Mouse (Mus musculus): Measurements from ENCODE around the gene Fat4. TPM values are rescaled to one million over a fixed set of nuclear protein-coding genes. Genes with fewer than 3 reads are reported as not detected.

Gene Fat4
- polyA plus RNA-seq, 1 experiment = 20.9 TPM

DNA sequence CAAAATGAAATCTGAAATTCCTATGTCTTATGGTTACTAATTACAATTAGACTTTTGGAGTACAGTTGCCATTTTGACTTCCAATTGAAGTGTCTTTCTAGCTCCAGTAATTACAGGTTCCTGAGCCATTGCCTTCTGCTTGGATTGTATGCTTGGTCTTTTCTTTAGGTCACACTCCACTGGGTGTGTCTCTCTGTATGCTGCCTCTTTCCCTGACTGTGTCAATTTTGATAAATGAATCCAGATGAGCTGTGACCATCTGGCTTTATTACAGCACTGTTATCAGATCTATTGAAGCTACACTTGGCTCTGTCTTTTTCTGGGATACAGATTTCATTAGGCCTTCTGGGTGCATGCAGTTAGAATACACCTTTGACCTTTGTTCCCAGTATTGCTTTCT, 80.7 kb downstream of the Fat4 start:
- TF ChIP-seq CTCF (IDR thresholded peaks at IDR 0.05; ENCODE audit: borderline replicate concordance, extremely low read depth, insufficient read depth, insufficient read length) = no peak
- no peak for TF ChIP-seq POLR2A (IDR thresholded peaks at IDR 0.05; ENCODE audit: borderline replicate concordance, extremely low read depth, insufficient read depth, insufficient read length, poor library complexity, severe bottlenecking)
- DNase-seq (ENCODE audit: low read depth) = no peak

DNA sequence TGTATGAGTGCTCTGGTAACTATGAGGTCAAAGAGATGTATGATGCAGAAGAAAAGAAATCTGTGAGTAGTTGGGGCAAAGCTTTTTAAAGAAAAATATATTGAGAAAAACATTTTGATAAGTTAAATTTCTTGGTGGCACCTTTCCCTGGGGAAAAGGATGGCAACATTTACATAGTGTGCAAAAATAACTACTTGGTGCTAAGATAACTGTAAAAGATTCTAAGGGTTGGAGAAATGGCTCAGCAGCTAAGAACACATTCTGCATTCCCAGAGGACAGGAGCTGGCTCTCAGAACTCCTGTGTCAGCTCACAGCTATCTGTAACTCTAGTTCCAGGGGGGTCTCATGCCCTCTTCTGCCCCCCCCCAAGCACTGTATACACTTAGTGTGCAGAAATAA, 99.6 kb downstream of the Fat4 start:
- no peak for TF ChIP-seq POLR2A (IDR thresholded peaks at IDR 0.05; ENCODE audit: borderline replicate concordance, extremely low read depth, insufficient read depth, insufficient read length, poor library complexity, severe bottlenecking)
- TF ChIP-seq CTCF (IDR thresholded peaks at IDR 0.05; ENCODE audit: borderline replicate concordance, extremely low read depth, insufficient read depth, insufficient read length) = no peak
- no peak for DNase-seq (ENCODE audit: low read depth)

DNA sequence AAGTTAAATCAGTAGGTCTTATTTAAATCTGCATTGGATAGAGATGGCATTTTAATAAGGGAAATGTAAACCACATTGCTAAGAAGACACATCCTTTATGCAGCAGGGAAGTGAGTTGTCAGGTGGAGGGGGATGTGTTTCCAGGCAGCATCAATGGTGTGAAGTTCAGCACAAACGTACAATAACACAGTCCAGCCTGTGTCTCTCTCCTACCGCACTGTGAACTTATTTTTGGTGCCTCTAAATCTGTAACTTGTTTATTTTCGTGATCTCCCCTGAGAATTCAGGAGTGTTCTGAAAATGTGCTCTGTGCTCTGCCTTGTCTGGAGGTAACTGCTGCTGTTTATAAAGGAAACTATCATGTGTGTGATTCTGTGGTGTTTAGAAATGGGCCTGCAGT, 102.4 kb downstream of the Fat4 start:
- TF ChIP-seq POLR2A (IDR thresholded peaks at IDR 0.05; ENCODE audit: borderline replicate concordance, extremely low read depth, insufficient read depth, insufficient read length, poor library complexity, severe bottlenecking) = no peak
- TF ChIP-seq CTCF (IDR thresholded peaks at IDR 0.05; ENCODE audit: borderline replicate concordance, extremely low read depth, insufficient read depth, insufficient read length) = no peak
- no peak for DNase-seq (ENCODE audit: low read depth)

DNA sequence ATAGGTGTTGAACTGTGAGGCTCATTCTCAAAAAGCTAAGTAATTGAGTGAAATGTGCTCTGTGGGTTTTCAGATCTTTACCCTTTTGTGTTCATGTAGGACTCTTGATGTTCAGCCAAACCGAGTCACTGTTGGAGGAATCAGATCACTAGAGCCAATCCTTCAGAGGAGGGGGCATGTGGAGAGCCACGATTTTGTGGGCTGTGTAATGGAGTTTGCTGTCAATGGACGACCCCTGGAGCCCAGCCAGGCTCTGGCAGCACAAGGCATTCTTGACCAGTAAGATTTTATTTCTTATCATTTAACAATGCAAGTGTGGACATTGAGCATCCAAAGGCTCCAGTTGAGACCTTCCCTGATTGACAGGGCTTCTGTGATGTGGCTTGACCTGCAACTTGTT, 113.3 kb downstream of the Fat4 start:
- DNase-seq (ENCODE audit: low read depth) = peak; percentile 25
- TF ChIP-seq CTCF (IDR thresholded peaks at IDR 0.05; ENCODE audit: borderline replicate concordance, extremely low read depth, insufficient read depth, insufficient read length) (no peak), POLR2A (IDR thresholded peaks at IDR 0.05; ENCODE audit: borderline replicate concordance, extremely low read depth, insufficient read depth, insufficient read length, poor library complexity, severe bottlenecking) (no peak)

DNA sequence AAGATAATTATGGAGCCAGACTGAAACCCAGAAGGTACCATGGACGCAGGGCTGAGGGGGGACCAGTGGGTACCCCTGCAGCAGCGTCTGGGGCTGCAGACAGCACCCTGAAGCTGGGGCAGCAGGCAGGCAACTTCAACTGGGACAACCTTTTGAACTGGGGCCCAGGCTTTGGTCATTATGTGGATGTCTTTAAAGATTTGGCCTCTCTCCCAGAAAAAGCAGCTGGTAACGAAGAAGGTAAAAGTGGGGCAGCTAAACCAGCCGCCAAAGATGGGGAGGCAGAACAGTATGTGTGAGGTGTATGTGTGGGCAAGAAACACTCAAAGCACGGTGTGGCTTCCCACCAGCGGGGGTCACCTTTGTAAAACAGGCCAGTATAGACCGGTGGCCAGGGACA, 123.8 kb downstream of the Fat4 start:
- no peak for TF ChIP-seq CTCF (IDR thresholded peaks at IDR 0.05; ENCODE audit: borderline replicate concordance, extremely low read depth, insufficient read depth, insufficient read length)
- TF ChIP-seq POLR2A (IDR thresholded peaks at IDR 0.05; ENCODE audit: borderline replicate concordance, extremely low read depth, insufficient read depth, insufficient read length, poor library complexity, severe bottlenecking) = no peak
- DNase-seq (ENCODE audit: low read depth) = peak; percentile 81

DNA sequence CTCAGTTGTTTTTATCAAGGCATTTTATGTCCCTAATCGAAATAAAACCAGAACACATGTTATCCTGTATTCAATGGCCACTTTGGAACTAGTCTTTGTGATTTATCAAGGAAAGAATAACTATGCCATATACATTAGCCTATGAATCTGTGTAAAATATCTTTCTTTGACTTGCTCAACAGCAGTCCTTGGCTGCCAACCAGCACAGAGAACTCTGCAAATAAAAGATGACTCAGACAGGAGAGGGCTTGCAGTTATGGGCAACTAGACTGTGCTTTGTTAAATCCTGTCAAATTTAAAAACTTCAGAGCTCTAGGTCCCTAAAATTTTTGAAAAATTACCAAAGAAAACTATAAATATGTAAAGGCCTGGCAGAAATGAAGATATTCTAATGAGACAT, 130.9 kb downstream of the Fat4 start:
- no peak for DNase-seq (ENCODE audit: low read depth)
- TF ChIP-seq CTCF (IDR thresholded peaks at IDR 0.05; ENCODE audit: borderline replicate concordance, extremely low read depth, insufficient read depth, insufficient read length) (no peak), POLR2A (IDR thresholded peaks at IDR 0.05; ENCODE audit: borderline replicate concordance, extremely low read depth, insufficient read depth, insufficient read length, poor library complexity, severe bottlenecking) (no peak)

DNA sequence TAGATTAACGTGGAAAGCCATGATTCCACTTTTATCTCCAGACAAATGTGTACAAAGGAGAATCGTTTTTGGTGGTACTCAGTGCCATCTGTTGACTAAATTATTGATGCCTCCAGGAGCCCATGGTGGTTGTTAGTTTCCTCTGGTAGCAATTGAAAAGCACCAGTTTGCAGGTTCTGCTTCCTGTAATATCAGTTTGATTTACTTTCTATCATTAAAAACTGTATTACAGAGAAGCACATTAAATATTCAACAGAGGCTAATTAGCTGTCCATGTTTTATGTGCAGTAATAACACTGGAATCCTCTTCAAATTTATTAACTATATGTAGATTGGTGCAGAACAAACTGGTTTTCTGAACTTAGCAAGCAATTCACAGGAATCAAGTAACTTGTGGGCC, 149.4 kb downstream of the Fat4 start:
- no peak for DNase-seq (ENCODE audit: low read depth)
- TF ChIP-seq CTCF (IDR thresholded peaks at IDR 0.05; ENCODE audit: borderline replicate concordance, extremely low read depth, insufficient read depth, insufficient read length) (no peak), POLR2A (IDR thresholded peaks at IDR 0.05; ENCODE audit: borderline replicate concordance, extremely low read depth, insufficient read depth, insufficient read length, poor library complexity, severe bottlenecking) (no peak)

DNA sequence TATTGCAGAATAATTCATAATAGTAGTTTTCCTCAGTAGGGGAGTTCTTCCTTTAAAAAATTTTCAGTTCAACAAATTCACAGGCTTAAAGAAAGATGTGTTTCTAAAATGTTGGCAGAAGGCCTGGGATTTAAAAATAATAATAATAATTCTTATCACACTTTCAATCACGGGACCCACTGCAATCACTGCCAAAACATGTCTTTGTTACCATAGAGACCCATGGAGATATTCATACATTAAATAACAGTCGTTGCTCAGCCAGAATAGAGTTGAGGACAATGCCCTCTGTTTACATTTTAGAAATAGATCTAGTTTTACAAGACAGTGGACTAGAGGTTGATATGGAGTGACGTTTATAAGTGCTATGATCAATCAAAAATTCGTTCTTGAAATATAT, 159.7 kb downstream of the Fat4 start:
- no peak for TF ChIP-seq POLR2A (IDR thresholded peaks at IDR 0.05; ENCODE audit: borderline replicate concordance, extremely low read depth, insufficient read depth, insufficient read length, poor library complexity, severe bottlenecking)
- no peak for TF ChIP-seq CTCF (IDR thresholded peaks at IDR 0.05; ENCODE audit: borderline replicate concordance, extremely low read depth, insufficient read depth, insufficient read length)
- peak; percentile 54 for DNase-seq (ENCODE audit: low read depth)

DNA sequence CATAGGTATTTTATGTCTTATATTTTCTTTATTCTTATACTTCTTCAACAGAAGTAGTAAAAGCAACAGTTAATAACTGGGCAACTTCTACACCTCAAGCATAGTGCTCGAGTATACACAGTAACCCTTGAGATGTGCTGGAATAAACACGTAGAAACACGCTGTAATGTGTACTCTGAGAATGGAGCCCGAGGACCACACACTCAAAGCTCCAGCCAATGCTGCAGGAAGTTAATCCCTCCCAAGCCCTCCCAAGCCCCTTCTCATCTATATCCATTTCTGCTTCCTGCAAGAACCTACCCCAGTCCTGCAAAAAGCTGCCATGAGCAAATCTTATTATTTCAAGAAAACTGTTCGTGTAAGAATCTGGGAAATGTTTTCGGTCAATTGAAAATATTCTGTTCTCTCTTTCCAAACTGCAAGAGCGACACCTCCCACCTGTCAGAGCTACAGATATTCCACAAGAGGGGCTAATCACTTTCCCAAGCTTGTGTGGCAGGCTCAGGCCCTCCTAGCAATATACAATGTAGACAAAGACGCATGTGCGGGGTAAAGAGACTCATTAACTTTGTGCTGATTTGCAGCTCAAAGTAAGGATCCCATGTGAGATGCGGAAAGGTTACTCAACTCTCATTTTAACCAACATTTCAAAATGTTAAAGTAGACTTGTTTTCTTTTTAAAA, 161.0 kb downstream of the Fat4 start:
- TF ChIP-seq CTCF (IDR thresholded peaks at IDR 0.05; ENCODE audit: borderline replicate concordance, extremely low read depth, insufficient read depth, insufficient read length) = no peak
- TF ChIP-seq POLR2A (IDR thresholded peaks at IDR 0.05; ENCODE audit: borderline replicate concordance, extremely low read depth, insufficient read depth, insufficient read length, poor library complexity, severe bottlenecking) = no peak

DNA sequence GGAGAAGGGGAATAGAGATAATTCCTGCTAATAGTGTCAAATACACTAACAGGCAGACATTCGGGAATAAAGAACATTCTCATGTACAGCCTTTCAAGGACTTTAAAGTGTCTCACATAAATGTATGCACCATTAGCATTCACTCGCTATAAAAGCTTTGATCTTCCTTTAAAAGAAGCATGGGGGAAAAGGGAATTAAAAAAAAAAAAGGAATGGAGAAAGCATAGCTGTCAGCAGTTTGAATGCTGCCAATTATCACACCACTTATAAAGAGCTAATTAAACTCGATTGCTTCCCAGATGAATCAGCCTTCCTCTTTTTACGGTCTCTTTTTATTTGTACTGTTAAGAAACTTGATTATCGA, 161.5 kb downstream of the Fat4 start:
- TF ChIP-seq POLR2A (IDR thresholded peaks at IDR 0.05; ENCODE audit: borderline replicate concordance, extremely low read depth, insufficient read depth, insufficient read length, poor library complexity, severe bottlenecking) = no peak
- TF ChIP-seq CTCF (IDR thresholded peaks at IDR 0.05; ENCODE audit: borderline replicate concordance, extremely low read depth, insufficient read depth, insufficient read length) = no peak
- DNase-seq (ENCODE audit: low read depth) = peak; percentile 92

More for the DNA sequence above, 161.0 kb downstream of the Fat4 start:
- peak; percentile 92 for DNase-seq (ENCODE audit: low read depth)

DNA sequence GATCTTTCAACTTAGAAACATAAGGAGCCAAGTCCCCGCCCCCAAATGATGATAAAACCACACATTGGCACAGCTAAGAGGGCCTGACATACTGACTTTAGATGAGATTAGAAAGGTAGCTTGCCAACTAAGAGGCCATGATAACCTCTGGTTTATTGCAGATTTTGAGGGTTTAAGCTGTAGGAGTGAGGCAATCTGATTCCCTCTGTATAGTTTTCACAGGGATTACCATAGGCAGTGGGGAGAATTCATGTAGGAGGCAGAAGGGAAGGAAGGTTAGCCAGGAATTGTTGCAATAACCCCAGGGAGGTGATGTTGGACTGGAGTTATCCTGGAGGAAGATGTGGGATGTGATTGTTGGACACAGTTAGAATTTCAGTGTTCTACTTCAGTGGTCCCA, 163.4 kb downstream of the Fat4 start:
- DNase-seq (ENCODE audit: low read depth) = no peak
- TF ChIP-seq POLR2A (IDR thresholded peaks at IDR 0.05; ENCODE audit: borderline replicate concordance, extremely low read depth, insufficient read depth, insufficient read length, poor library complexity, severe bottlenecking) = no peak
- no peak for TF ChIP-seq CTCF (IDR thresholded peaks at IDR 0.05; ENCODE audit: borderline replicate concordance, extremely low read depth, insufficient read depth, insufficient read length)

DNA sequence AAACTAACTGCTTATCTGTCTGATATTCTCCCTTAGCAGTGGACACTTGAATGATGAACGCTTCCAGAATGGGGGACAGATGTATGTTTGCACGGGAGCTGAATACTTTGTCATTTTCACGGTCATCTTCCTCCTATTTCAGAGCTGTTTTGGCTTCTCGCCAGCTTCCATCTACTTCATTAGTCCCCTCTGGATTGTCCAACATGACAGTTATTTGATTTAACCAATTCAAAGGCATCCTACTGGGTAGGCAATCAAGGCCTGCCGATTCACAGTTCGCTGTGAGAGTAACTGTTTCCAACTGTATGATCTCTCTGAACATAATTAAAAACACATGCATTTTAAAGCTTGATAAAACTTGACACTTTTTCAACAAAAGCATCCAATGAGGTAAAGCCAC, 166.3 kb downstream of the Fat4 start:
- TF ChIP-seq CTCF (IDR thresholded peaks at IDR 0.05; ENCODE audit: borderline replicate concordance, extremely low read depth, insufficient read depth, insufficient read length) = no peak
- no peak for TF ChIP-seq POLR2A (IDR thresholded peaks at IDR 0.05; ENCODE audit: borderline replicate concordance, extremely low read depth, insufficient read depth, insufficient read length, poor library complexity, severe bottlenecking)
- DNase-seq (ENCODE audit: low read depth) = peak; percentile 91

All from brain, embryonic 14.5 days (tissue).